Mouse (Mus musculus): Measurements from ENCODE around the gene Tgm7. TPM values are rescaled to one million over a fixed set of nuclear protein-coding genes. Genes with fewer than 3 reads are reported as not detected.
A peak's percentile ranks its signal among the peaks of the same experiment; 100 is the strongest.

Tgm7 gene
- 0.07 TPM in 1 of 2 replicates, not detected in the other for polyA plus RNA-seq (2015; fragmentation: Nextera tagmentation; extraction: Ambion mirVana)

DNA sequence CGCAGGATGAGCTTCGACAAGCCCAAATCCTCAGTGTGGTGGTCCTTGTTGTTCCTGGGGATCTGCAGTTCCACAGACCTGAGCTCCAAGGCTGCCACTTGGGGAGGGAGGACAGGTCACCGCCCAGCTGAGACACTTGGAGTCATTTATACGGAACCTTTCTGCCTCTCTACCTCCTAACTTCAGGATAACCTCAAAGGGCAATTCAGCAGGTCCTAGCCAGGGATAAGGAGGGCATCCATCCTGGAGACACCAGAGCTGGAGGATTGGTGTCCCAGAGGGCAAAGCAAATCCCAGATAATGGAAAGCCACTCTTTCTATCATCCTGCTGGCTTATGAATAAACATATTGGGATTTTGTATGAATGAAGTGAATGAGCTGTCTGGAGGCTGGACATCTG, at the start of gene Tgm7:
TSS of gene Tgm7 (minus strand) at position 101 of the 400 bp plus-strand sequence.
- H3K9ac ChIP-seq, result no peak within 1 kb of the TSS
- no peak within 1 kb of the TSS for H3K27ac ChIP-seq (replicated peaks)
- H3K9me3 ChIP-seq, result no peaks in the 10 kb centered on the region
- no peak for ATAC-seq (ENCODE audit: low FRiP score, low read depth)
- no peaks in the 10 kb centered on the region for H3K36me3 ChIP-seq
- no peak within 1 kb of the TSS for H3K4me3 ChIP-seq
- no peaks in the 10 kb centered on the region for H3K4me1 ChIP-seq (replicated peaks)
- no peaks in the 10 kb centered on the region for H3K27me3 ChIP-seq
- H3K4me2 ChIP-seq, result no peak within 1 kb of the TSS
- 94% methylated on average over 4 of the region's 4 CpGs for WGBS

DNA sequence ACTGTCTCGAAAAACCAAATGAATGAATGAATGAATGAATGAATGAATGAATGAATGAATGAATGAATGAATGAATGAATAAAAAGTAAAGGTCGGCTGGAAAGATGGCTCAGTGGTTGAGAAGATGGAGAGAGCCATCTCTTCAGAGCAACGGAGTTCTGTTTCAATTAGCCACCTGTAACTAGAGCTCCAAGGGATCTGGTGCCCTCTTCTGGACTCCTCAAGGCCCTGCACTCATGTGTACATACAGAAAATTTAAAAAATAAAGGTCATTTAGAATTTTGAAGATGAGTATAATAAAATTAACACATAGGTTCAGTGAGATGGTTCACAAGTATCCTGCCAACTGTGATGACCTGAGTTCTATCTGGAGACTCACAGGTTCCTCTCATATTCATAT, 43.5 kb upstream of the Tgm7 start:
- WGBS, result 84% methylated on average over 3 of the region's 3 CpGs
- Histone ChIP-seq H3K27me3 (no peaks in the 10 kb centered on the region), H3K9me3 (no peaks in the 10 kb centered on the region), H3K4me2 (no peak overlapping the region), H3K36me3 (peaks cover 55% of the 10 kb centered on the region), H3K4me1 (replicated peaks) (no peaks in the 10 kb centered on the region), H3K27ac (replicated peaks) (no peak overlapping the region), H3K9ac (no peak overlapping the region), H3K4me3 (no peak overlapping the region)
- ATAC-seq (ENCODE audit: low FRiP score, low read depth), result no peak

- H3K27ac ChIP-seq (replicated peaks), result no peak overlapping the region
- peaks cover 59% of the 10 kb centered on the region for H3K36me3 ChIP-seq
- WGBS, result 88% methylated on average over 5 of the region's 5 CpGs
- ATAC-seq (ENCODE audit: low FRiP score, low read depth), result no peak
- no peak overlapping the region for H3K4me3 ChIP-seq
- no peak overlapping the region for H3K9ac ChIP-seq
- H3K4me2 ChIP-seq, result no peak overlapping the region
- H3K4me1 ChIP-seq (replicated peaks), result no peaks in the 10 kb centered on the region
- H3K9me3 ChIP-seq, result no peaks in the 10 kb centered on the region
- no peaks in the 10 kb centered on the region for H3K27me3 ChIP-seq
Observed at GRCm38 (mm10) chr2:121149679-121150078, 40.1 kb upstream of the Tgm7 start.

DNA sequence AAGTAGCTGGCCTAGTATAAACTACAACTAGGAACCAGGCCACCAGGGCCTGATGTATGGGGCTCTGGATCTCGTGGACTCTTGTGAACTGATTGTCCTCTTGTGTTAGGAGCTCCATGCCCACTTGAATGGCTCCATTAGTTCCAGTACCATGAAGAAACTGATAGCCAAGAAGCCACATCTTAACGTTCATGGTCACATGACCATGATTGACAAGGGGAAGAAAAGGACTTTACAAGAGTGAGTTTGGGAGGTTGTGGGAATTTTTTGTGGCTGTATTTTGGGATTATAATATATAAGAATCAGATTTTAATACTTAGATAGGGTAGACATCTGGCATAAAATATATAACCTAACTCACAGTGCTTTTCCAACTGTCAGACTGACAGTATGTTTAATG, 32.8 kb upstream of the Tgm7 start:
- Histone ChIP-seq H3K27me3 (no peaks in the 10 kb centered on the region), H3K4me3 (no peak overlapping the region), H3K4me1 (replicated peaks) (peaks cover 38% of the 10 kb centered on the region), H3K27ac (replicated peaks) (no peak overlapping the region), H3K9ac (no peak overlapping the region), H3K4me2 (no peak overlapping the region), H3K9me3 (no peaks in the 10 kb centered on the region), H3K36me3 (peaks cover 30% of the 10 kb centered on the region)
- no peak for ATAC-seq (ENCODE audit: low FRiP score, low read depth)
- WGBS, result 42% methylated on average over 2 of the region's 2 CpGs

- Histone ChIP-seq H3K36me3 (peaks cover 23% of the 10 kb centered on the region), H3K4me2 (peak overlapping the region; percentile 89), H3K4me3 (peak overlapping the region; percentile 78), H3K4me1 (replicated peaks) (peaks cover 40% of the 10 kb centered on the region), H3K27me3 (no peaks in the 10 kb centered on the region), H3K9ac (peak overlapping the region; percentile 88), H3K9me3 (no peaks in the 10 kb centered on the region), H3K27ac (replicated peaks) (peak overlapping the region; percentile 100)
- 69% methylated on average over 16 of the region's 16 CpGs for WGBS
- no peak for ATAC-seq (ENCODE audit: low FRiP score, low read depth)
Observed at GRCm38 (mm10) chr2:121141216-121142035, 31.8 kb upstream of the Tgm7 start.

GRCm38 (mm10) chr2:121140018-121140882, 30.7 kb upstream of the Tgm7 start, which contains the start of the genes Adal and Lcmt2:
TSS of gene Adal (plus strand) at chr2:121140428.
TSS of gene Lcmt2 (minus strand) at chr2:121140653.
- Histone ChIP-seq H3K4me3 (peak within 1 kb of the TSS; percentile 78), H3K9me3 (no peaks in the 10 kb centered on the region), H3K36me3 (0 out of 2 replicates have a peak, but pooled peaks cover 18% of the 10 kb centered on the region), H3K4me1 (replicated peaks) (peaks cover 40% of the 10 kb centered on the region), H3K27ac (replicated peaks) (peak within 1 kb of the TSS; percentile 100), H3K4me2 (peak within 1 kb of the TSS; percentile 89), H3K9ac (peak within 1 kb of the TSS; percentile 88), H3K27me3 (no peaks in the 10 kb centered on the region)
- under 1% methylated on average over 87 of the region's 87 CpGs for WGBS
- peak; percentile 98 for ATAC-seq (ENCODE audit: low FRiP score, low read depth)

DNA sequence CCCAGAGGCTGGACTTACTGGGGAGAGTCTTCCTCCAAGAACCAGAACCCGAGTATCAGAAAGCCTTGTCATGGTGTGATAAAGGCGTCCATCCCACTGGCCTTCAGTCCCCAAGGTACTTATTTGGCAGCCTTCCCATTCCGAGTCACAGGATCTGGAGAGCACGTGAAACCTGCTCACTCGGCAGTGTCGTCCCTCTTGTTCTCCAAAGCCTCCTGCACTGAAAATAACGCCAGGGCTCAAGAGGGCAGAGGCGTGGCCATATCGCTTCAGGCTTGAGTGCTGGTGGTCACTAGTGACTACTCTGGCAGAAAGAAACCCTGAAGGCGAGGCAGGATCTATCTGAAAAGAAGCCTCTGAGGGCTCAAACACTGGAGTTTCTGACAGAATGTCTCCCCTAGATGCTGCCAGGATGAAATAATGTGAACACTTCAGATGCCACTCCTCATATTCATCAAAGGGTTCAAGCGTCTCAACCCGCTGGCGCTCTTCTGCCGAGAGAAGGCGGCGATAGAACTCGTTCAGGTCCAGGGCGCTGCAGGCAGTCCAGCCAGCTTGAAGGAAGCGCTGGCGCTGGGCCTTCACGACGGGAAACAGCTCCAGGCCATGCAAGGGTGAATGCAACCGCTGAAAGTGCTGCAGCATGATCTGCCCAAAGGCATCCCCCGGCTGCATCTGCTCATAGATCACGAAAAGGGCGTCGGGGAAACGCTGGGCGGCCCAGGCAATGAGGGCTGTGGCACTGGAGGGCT, 29.8 kb upstream of the Tgm7 start:
- H3K9me3 ChIP-seq, result no peaks in the 10 kb centered on the region
- no peaks in the 10 kb centered on the region for H3K27me3 ChIP-seq
- peak overlapping the region; percentile 78 for H3K4me3 ChIP-seq
- H3K36me3 ChIP-seq, result 0 out of 2 replicates have a peak, but pooled peaks cover 15% of the 10 kb centered on the region
- H3K27ac ChIP-seq (replicated peaks), result peak overlapping the region; percentile 100
- H3K4me1 ChIP-seq (replicated peaks), result peaks cover 40% of the 10 kb centered on the region
- 42% methylated on average over 29 of the region's 29 CpGs for WGBS
- peak overlapping the region; percentile 89 for H3K4me2 ChIP-seq
- H3K9ac ChIP-seq, result peak overlapping the region; percentile 88
- ATAC-seq (ENCODE audit: low FRiP score, low read depth), result peak; percentile 29; the same call in 1 of the 2 replicates

- 0 out of 2 replicates have a peak overlapping the region, but pooled peaks have one; percentile 13 for H3K4me2 ChIP-seq
- H3K9ac ChIP-seq, result no peak overlapping the region
- no peaks in the 10 kb centered on the region for H3K9me3 ChIP-seq
- peaks cover 39% of the 10 kb centered on the region for H3K4me1 ChIP-seq (replicated peaks)
- H3K4me3 ChIP-seq, result no peak overlapping the region
- no peaks in the 10 kb centered on the region for H3K27me3 ChIP-seq
- no peak overlapping the region for H3K27ac ChIP-seq (replicated peaks)
- H3K36me3 ChIP-seq, result 0 out of 2 replicates have a peak, but pooled peaks cover 9% of the 10 kb centered on the region
- WGBS, result 98% methylated on average over 4 of the region's 4 CpGs
- ATAC-seq (ENCODE audit: low FRiP score, low read depth), result no peak
Observed at GRCm38 (mm10) chr2:121137371-121137770, 27.8 kb upstream of the Tgm7 start.

GRCm38 (mm10) chr2:121132822-121133221, 23.2 kb upstream of the Tgm7 start:
- H3K4me2 ChIP-seq, result no peak overlapping the region
- H3K36me3 ChIP-seq, result 0 out of 2 replicates have a peak, but pooled peaks cover 4% of the 10 kb centered on the region
- no peak overlapping the region for H3K27ac ChIP-seq (replicated peaks)
- H3K27me3 ChIP-seq, result no peaks in the 10 kb centered on the region
- no peaks in the 10 kb centered on the region for H3K9me3 ChIP-seq
- ATAC-seq (ENCODE audit: low FRiP score, low read depth), result no peak
- H3K4me1 ChIP-seq (replicated peaks), result peaks cover 4% of the 10 kb centered on the region
- H3K9ac ChIP-seq, result no peak overlapping the region
- H3K4me3 ChIP-seq, result no peak overlapping the region
- 80% methylated on average over 1 of the region's 1 CpGs for WGBS

DNA sequence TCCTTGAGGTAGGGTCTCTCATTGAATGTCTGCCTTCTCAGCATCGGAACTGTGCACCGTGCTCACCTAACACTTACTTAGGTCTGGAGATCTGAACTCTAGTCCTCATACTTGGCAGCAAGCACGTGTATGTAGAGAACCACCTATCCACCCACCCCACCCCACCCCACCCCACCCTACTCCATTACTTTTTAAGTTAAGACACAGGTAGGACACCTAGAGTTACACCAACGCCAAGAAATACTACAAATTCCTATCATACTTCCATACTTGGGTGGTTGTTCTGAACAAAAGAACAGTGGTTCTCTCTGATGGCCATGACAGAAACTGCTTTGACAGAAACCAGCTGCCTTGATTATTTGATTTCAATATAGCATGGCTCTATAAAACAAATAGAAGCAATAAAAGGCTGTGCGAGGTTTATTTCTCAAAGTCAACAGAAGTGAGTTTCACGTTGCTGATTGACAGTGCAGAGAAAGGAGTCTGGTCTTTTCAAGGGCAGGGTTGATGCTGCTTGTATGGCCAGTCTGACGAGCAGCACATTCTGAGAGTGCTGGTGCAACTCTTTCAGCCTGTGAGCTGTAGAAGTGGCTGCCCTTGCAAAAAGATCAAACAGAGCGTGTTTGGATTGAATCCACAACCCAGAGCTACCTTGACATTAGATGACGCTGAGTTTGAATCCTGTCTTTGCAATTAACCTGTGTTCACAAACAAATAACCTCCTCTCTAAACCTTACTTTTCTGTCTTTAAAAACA, 19.4 kb upstream of the Tgm7 start:
- Histone ChIP-seq H3K36me3 (no peaks in the 10 kb centered on the region), H3K27ac (replicated peaks) (no peak overlapping the region), H3K27me3 (no peaks in the 10 kb centered on the region), H3K4me1 (replicated peaks) (no peaks in the 10 kb centered on the region), H3K9me3 (no peaks in the 10 kb centered on the region), H3K4me3 (no peak overlapping the region), H3K4me2 (no peak overlapping the region), H3K9ac (no peak overlapping the region)
- WGBS, result 81% methylated on average over 9 of the region's 9 CpGs
- no peak for ATAC-seq (ENCODE audit: low FRiP score, low read depth)

- Histone ChIP-seq H3K4me3 (no peak overlapping the region), H3K4me1 (replicated peaks) (no peaks in the 10 kb centered on the region), H3K27ac (replicated peaks) (no peak overlapping the region), H3K9me3 (no peaks in the 10 kb centered on the region), H3K36me3 (no peaks in the 10 kb centered on the region), H3K27me3 (no peaks in the 10 kb centered on the region), H3K9ac (no peak overlapping the region), H3K4me2 (no peak overlapping the region)
- 82% methylated on average over 1 of the region's 1 CpGs for WGBS
- ATAC-seq (ENCODE audit: low FRiP score, low read depth), result no peak
Observed at GRCm38 (mm10) chr2:121127536-121127935, 17.9 kb upstream of the Tgm7 start.

All from hindbrain, embryonic 15.5 days (tissue).